Mouse (Mus musculus): ENCODE data around the gene Krt77. TPM values are rescaled to one million over a fixed set of nuclear protein-coding genes. Genes with fewer than 3 reads are reported as not detected.

The Krt77 gene
- 2.6 and 2.7 TPM in 2 replicates for polyA plus RNA-seq (2012; rRNA removed)

DNA sequence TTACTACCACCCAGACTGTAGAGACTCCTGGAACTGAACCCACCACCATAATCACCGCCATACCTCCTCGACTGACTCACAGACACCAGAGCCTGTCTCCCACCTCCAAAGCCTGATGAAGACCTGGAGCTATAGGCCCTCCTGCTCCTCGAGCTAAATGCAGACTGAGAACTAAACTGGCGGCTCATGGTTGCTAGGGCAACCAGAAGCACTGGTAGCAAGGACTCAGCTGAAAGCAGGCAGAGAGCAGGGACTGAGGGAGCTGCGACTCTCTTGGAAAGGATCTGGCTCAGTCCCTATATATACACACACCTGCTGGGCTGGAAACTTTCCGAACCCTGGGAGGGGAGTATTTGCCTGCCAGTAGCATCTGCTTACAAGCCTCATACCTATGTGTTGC lies at the start of gene Krt77:
Gene Krt77 (minus strand): TSS at position 275 of the 400 bp plus-strand sequence.
- WGBS = 47% methylated on average over 6 of the region's 6 CpGs
- no peaks in the 10 kb centered on the region for H3K36me3 ChIP-seq (ENCODE audit: control insufficient read depth, insufficient read depth, low read length)
- no peaks in the 10 kb centered on the region for H3K4me1 ChIP-seq (replicated peaks; ENCODE audit: control insufficient read depth, insufficient read depth, low read length)
- H3K4me3 ChIP-seq (ENCODE audit: control insufficient read depth, insufficient read depth, low read length) = no peak within 1 kb of the TSS
- TF ChIP-seq POLR2A (IDR thresholded peaks at IDR 0.05; ENCODE audit: control insufficient read depth, extremely low read depth, insufficient read depth, low read length, poor library complexity) (no peak), CTCF (IDR thresholded peaks at IDR 0.05; ENCODE audit: borderline replicate concordance, control insufficient read depth, extremely low read depth, insufficient read depth, low read length, poor library complexity) (no peak)
- no peaks in the 10 kb centered on the region for H3K27me3 ChIP-seq (ENCODE audit: control insufficient read depth, insufficient read depth, low read length)
- no peak within 1 kb of the TSS for H3K27ac ChIP-seq (ENCODE audit: control insufficient read depth, insufficient read depth, low read length)
- DNase-seq = no peak

DNA sequence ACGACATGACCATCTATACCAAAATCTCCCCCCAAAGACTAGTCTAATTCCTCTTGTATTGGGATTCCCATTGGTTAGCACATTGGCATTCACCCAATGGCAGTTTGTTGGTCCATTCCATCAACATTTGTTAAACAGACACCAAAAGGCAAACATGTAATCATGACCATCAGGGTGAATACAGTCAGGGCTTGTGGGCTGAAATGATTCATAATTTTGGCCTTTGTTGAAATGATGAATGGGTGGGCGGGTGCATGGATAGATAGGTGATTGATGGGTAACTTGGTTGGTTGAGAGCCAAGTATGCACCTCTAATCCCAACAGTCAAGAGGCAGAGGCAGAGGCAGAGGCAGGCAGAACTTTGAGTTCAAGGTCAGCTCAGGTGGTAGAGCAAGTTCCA lies 46.6 kb upstream of the Krt77 start:
- WGBS = 78% methylated on average over 2 of the region's 2 CpGs
- Histone ChIP-seq H3K4me3 (ENCODE audit: control insufficient read depth, insufficient read depth, low read length) (no peak overlapping the region), H3K36me3 (ENCODE audit: control insufficient read depth, insufficient read depth, low read length) (no peaks in the 10 kb centered on the region), H3K4me1 (replicated peaks; ENCODE audit: control insufficient read depth, insufficient read depth, low read length) (no peaks in the 10 kb centered on the region), H3K27me3 (ENCODE audit: control insufficient read depth, insufficient read depth, low read length) (no peaks in the 10 kb centered on the region), H3K27ac (ENCODE audit: control insufficient read depth, insufficient read depth, low read length) (no peak overlapping the region)
- TF ChIP-seq CTCF (IDR thresholded peaks at IDR 0.05; ENCODE audit: borderline replicate concordance, control insufficient read depth, extremely low read depth, insufficient read depth, low read length, poor library complexity) = no peak
- no peak for TF ChIP-seq POLR2A (IDR thresholded peaks at IDR 0.05; ENCODE audit: control insufficient read depth, extremely low read depth, insufficient read depth, low read length, poor library complexity)
- no peak for DNase-seq

DNA sequence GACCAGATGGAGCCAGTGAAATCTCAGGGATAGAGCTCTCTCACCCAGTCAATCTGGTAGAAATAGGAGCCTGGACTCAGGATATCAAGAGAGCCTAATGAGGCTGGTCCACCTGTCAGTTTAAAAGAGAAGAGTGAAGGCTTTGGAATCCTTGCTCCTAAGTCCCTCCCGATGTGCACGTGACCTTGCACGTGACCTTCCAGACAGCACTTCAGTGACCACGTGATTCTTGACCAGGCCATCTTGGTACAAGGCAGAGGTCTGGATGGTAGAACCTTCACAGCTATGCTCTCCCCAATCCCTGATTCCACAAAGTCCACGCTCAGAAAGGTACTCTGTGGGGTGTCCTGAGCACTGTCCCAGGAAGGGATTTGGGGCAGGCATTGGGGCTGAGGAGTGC lies 35.3 kb upstream of the Krt77 start:
- TF ChIP-seq POLR2A (IDR thresholded peaks at IDR 0.05; ENCODE audit: control insufficient read depth, extremely low read depth, insufficient read depth, low read length, poor library complexity) (no peak), CTCF (IDR thresholded peaks at IDR 0.05; ENCODE audit: borderline replicate concordance, control insufficient read depth, extremely low read depth, insufficient read depth, low read length, poor library complexity) (no peak)
- H3K27me3 ChIP-seq (ENCODE audit: control insufficient read depth, insufficient read depth, low read length) = no peaks in the 10 kb centered on the region
- no peak overlapping the region for H3K4me3 ChIP-seq (ENCODE audit: control insufficient read depth, insufficient read depth, low read length)
- 89% methylated on average over 5 of the region's 5 CpGs for WGBS
- H3K36me3 ChIP-seq (ENCODE audit: control insufficient read depth, insufficient read depth, low read length) = no peaks in the 10 kb centered on the region
- no peaks in the 10 kb centered on the region for H3K4me1 ChIP-seq (replicated peaks; ENCODE audit: control insufficient read depth, insufficient read depth, low read length)
- no peak for DNase-seq
- no peak overlapping the region for H3K27ac ChIP-seq (ENCODE audit: control insufficient read depth, insufficient read depth, low read length)

DNA sequence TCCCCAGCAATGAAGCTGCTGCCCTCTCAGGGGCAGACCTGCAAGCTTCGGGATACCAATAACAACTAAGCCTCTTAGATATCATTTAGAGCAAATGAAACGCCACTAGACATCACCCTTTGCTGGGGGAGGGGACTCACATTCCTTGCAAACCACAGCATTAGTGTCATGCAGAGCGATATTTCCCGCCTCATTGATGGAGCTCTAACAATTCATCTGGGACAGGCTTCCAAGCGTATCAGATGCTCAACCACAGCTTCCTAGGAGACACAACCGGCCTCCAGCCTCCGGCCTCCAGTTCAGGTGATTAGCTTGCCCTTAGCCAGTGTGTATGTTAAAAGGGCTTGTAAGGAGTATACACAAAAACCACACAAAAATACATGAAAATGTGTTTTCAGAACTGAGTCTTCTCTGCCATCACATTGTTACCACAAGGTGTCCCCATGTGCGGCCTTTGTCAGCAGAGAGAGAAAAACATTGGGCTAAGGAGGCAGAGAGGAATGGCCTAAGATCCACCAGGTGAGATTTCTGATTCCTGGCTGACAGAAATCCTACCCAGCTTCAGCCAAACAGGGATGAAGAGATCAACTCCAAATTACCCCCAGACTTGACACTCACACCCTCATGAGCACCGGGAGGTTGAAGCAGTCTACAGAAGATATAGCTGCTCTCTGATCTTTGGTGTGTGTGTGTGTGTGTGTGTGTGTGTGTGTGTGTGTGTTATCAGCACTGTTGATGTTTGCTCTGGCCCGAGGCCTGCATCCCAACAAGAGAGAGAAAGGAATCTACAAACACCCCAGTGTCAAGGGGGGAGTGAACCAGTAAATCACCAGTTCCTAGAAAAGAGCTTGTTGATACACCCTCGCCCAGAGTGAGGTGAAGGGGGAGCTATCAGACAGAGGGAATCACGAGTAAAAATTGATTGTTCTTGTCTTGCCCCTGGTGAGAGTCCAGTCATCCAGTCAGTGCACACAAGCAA lies 33.0 kb upstream of the Krt77 start:
- no peak for DNase-seq
- Histone ChIP-seq H3K4me1 (replicated peaks; ENCODE audit: control insufficient read depth, insufficient read depth, low read length) (no peaks in the 10 kb centered on the region), H3K4me3 (ENCODE audit: control insufficient read depth, insufficient read depth, low read length) (no peak overlapping the region), H3K27ac (ENCODE audit: control insufficient read depth, insufficient read depth, low read length) (no peak overlapping the region), H3K27me3 (ENCODE audit: control insufficient read depth, insufficient read depth, low read length) (no peaks in the 10 kb centered on the region), H3K36me3 (ENCODE audit: control insufficient read depth, insufficient read depth, low read length) (no peaks in the 10 kb centered on the region)
- WGBS = 72% methylated on average over 12 of the region's 12 CpGs
- TF ChIP-seq CTCF (IDR thresholded peaks at IDR 0.05; ENCODE audit: borderline replicate concordance, control insufficient read depth, extremely low read depth, insufficient read depth, low read length, poor library complexity) = no peak
- no peak for TF ChIP-seq POLR2A (IDR thresholded peaks at IDR 0.05; ENCODE audit: control insufficient read depth, extremely low read depth, insufficient read depth, low read length, poor library complexity)

DNA sequence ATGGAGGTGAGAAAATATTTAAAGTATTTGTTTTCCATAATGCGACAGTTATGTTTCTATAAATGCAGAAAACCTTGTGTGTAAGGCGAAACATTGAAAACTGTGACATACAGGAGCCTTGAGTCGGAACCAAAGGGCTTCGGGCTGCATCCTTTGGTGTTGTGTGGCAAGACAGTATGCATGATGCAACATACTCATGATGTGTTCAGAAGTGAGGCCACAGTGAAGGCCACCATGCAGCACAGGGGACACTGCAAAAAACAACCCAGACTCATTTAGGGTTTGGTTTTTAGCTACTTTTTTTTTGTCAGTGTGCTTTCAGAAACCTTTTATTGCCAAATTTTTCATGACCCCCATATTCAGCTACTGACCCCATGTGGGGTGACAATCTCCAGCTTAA lies 25.7 kb upstream of the Krt77 start:
- 97% methylated on average over 4 of the region's 4 CpGs for WGBS
- no peaks in the 10 kb centered on the region for H3K27me3 ChIP-seq (ENCODE audit: control insufficient read depth, insufficient read depth, low read length)
- no peak for DNase-seq
- H3K27ac ChIP-seq (ENCODE audit: control insufficient read depth, insufficient read depth, low read length) = no peak overlapping the region
- no peak overlapping the region for H3K4me3 ChIP-seq (ENCODE audit: control insufficient read depth, insufficient read depth, low read length)
- H3K4me1 ChIP-seq (replicated peaks; ENCODE audit: control insufficient read depth, insufficient read depth, low read length) = no peaks in the 10 kb centered on the region
- no peaks in the 10 kb centered on the region for H3K36me3 ChIP-seq (ENCODE audit: control insufficient read depth, insufficient read depth, low read length)
- no peak for TF ChIP-seq CTCF (IDR thresholded peaks at IDR 0.05; ENCODE audit: borderline replicate concordance, control insufficient read depth, extremely low read depth, insufficient read depth, low read length, poor library complexity)
- no peak for TF ChIP-seq POLR2A (IDR thresholded peaks at IDR 0.05; ENCODE audit: control insufficient read depth, extremely low read depth, insufficient read depth, low read length, poor library complexity)

DNA sequence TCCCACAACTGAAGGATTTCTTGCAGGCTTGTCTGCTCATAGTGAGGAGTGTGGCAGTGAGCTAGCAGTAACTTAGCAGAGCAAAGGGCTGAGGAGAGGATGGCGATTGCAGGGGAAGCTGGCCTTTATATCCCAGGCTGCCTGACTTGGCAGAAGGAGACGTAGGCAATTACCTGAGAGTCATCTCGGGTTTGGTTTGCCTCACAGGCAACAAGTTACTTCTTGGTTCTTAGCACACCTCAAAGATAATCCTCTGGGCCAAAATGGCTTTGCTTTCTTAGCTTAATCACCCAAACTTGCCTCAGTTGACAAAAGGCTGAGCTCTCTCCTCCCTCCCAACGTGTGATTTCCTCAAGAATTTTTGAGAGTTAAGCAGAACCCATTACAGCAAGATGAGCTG lies 23.3 kb upstream of the Krt77 start, which contains the start of gene Krt76:
Gene Krt76 (minus strand): TSS at position 101 of the 400 bp plus-strand sequence.
- Histone ChIP-seq H3K4me3 (ENCODE audit: control insufficient read depth, insufficient read depth, low read length) (no peak within 1 kb of the TSS), H3K27me3 (ENCODE audit: control insufficient read depth, insufficient read depth, low read length) (no peaks in the 10 kb centered on the region), H3K36me3 (ENCODE audit: control insufficient read depth, insufficient read depth, low read length) (no peaks in the 10 kb centered on the region), H3K27ac (ENCODE audit: control insufficient read depth, insufficient read depth, low read length) (no peak within 1 kb of the TSS), H3K4me1 (replicated peaks; ENCODE audit: control insufficient read depth, insufficient read depth, low read length) (no peaks in the 10 kb centered on the region)
- DNase-seq = no peak
- WGBS = 67% methylated on average over 4 of the region's 4 CpGs
- no peak for TF ChIP-seq POLR2A (IDR thresholded peaks at IDR 0.05; ENCODE audit: control insufficient read depth, extremely low read depth, insufficient read depth, low read length, poor library complexity)
- TF ChIP-seq CTCF (IDR thresholded peaks at IDR 0.05; ENCODE audit: borderline replicate concordance, control insufficient read depth, extremely low read depth, insufficient read depth, low read length, poor library complexity) = no peak
